Mouse (Mus musculus): ENCODE results near the gene Klrb1c.

- no peak for TF ChIP-seq CTCF (IDR thresholded peaks at IDR 0.05; ENCODE audit: insufficient read depth, low read length)
- no peak for TF ChIP-seq POLR2A (IDR thresholded peaks at IDR 0.05; ENCODE audit: borderline replicate concordance, extremely low read depth, low read depth, low read length)
These were observed 37.8 kb upstream of the Klrb1c start for GRCm38 (mm10) chr6:128826781-128827180.

Measured in lung, adult 2 months (tissue).